Mouse (Mus musculus): Measurements from ENCODE around the gene Fbxo33. TPM values are rescaled to one million over a fixed set of nuclear protein-coding genes. Genes with fewer than 3 reads are reported as not detected.
A peak's percentile ranks its signal among the peaks of the same experiment; 100 is the strongest.
"Not testable (repeated sequence)": the region's sequence is repeated elsewhere in the genome, so short reads cannot be mapped to it uniquely, and the experiment has no call there.

Fbxo33 gene
- polyA plus RNA-seq, 1 experiment from 2014 or later, result 9.3 TPM

DNA sequence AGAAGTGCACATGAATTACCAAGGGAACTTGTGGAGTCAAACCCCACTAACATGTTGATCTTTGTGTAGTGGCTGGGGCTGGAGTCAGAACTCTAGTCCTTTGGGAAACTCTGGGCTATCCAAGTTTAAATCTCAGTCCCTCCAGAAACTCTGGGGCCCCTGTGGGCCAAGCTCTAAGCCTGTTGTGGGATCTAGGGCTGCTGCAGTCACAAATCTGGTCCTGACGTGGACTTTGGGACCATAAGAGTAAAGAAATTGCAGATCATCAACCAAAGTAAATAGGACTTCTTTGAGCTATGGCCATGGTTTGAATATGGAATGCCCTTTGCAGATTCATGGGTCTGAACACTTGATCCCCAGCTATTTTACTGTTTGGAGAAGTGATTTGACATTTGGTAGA, 29.4 kb upstream of the Fbxo33 start:
- Histone ChIP-seq H3K27me3 (ENCODE audit: control insufficient read depth, insufficient read depth, low read length) (no peaks in the 10 kb centered on the region), H3K9me3 (ENCODE audit: control insufficient read depth, low read length) (no peaks in the 10 kb centered on the region), H3K4me1 (replicated peaks; ENCODE audit: control insufficient read depth, insufficient read depth, low read length) (no peaks in the 10 kb centered on the region), H3K4me2 (ENCODE audit: low read depth, low read length, severe bottlenecking) (no peak overlapping the region), H3K9ac (ENCODE audit: low read length) (no peak overlapping the region), H3K4me3 (ENCODE audit: low read depth, low read length) (no peak overlapping the region), H3K27ac (ENCODE audit: low read depth, low read length) (no peak overlapping the region), H3K36me3 (ENCODE audit: control insufficient read depth, insufficient read depth, low read length) (no peaks in the 10 kb centered on the region)
- DNase-seq (ENCODE audit: low spot score), result no peak
- ATAC-seq (replicated peaks; ENCODE audit: low FRiP score), result no peak
- 100% methylated on average over 1 of the region's 1 CpGs for WGBS

GRCm38 (mm10) chr12:59241031-59241430, 21.5 kb upstream of the Fbxo33 start:
- H3K4me3 ChIP-seq (ENCODE audit: low read depth, low read length); H3K27ac ChIP-seq (ENCODE audit: low read depth, low read length); H3K9me3 ChIP-seq (ENCODE audit: control insufficient read depth, low read length); H3K36me3 ChIP-seq (ENCODE audit: control insufficient read depth, insufficient read depth, low read length); H3K4me2 ChIP-seq (ENCODE audit: low read depth, low read length, severe bottlenecking); DNase-seq (ENCODE audit: low spot score); H3K27me3 ChIP-seq (ENCODE audit: control insufficient read depth, insufficient read depth, low read length); H3K4me1 ChIP-seq (replicated peaks; ENCODE audit: control insufficient read depth, insufficient read depth, low read length); ATAC-seq (replicated peaks; ENCODE audit: low FRiP score); H3K9ac ChIP-seq (ENCODE audit: low read length): not testable (repeated sequence)
- 90% methylated on average over 8 of the region's 8 CpGs for WGBS

DNA sequence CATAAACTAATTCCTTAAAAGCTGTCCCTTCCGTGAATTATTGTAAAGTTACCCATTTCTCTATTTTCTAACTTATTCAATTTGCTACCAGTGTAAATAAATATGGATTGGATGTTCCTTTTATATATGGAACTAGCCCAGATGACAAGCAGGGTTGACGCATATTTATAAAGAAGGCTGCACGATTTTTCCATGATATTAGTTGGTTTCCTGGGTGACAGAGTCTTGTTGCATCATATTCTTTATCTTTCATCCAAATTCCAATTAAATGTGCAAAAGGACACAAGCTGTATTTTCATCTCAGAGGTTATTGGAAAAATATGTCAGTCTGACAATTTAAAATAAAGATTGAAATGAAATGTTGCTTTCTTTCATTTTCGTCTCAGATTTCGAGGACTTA, 18.9 kb upstream of the Fbxo33 start:
- no peaks in the 10 kb centered on the region for H3K36me3 ChIP-seq (ENCODE audit: control insufficient read depth, insufficient read depth, low read length)
- H3K27me3 ChIP-seq (ENCODE audit: control insufficient read depth, insufficient read depth, low read length), result no peaks in the 10 kb centered on the region
- H3K9me3 ChIP-seq (ENCODE audit: control insufficient read depth, low read length), result no peaks in the 10 kb centered on the region
- H3K9ac ChIP-seq (ENCODE audit: low read length), result no peak overlapping the region
- DNase-seq (ENCODE audit: low spot score) (no peak), ATAC-seq (replicated peaks; ENCODE audit: low FRiP score) (no peak)
- 91% methylated on average over 5 of the region's 5 CpGs for WGBS
- H3K4me3 ChIP-seq (ENCODE audit: low read depth, low read length), result no peak overlapping the region
- H3K27ac ChIP-seq (ENCODE audit: low read depth, low read length), result no peak overlapping the region
- no peak overlapping the region for H3K4me2 ChIP-seq (ENCODE audit: low read depth, low read length, severe bottlenecking)
- no peaks in the 10 kb centered on the region for H3K4me1 ChIP-seq (replicated peaks; ENCODE audit: control insufficient read depth, insufficient read depth, low read length)

- no peak overlapping the region for H3K4me2 ChIP-seq (ENCODE audit: low read depth, low read length, severe bottlenecking)
- no peak overlapping the region for H3K9ac ChIP-seq (ENCODE audit: low read length)
- H3K27ac ChIP-seq (ENCODE audit: low read depth, low read length), result no peak overlapping the region
- H3K4me3 ChIP-seq (ENCODE audit: low read depth, low read length), result no peak overlapping the region
- H3K4me1 ChIP-seq (replicated peaks; ENCODE audit: control insufficient read depth, insufficient read depth, low read length), result no peaks in the 10 kb centered on the region
- H3K27me3 ChIP-seq (ENCODE audit: control insufficient read depth, insufficient read depth, low read length), result no peaks in the 10 kb centered on the region
- no peaks in the 10 kb centered on the region for H3K9me3 ChIP-seq (ENCODE audit: control insufficient read depth, low read length)
- no peak for ATAC-seq (replicated peaks; ENCODE audit: low FRiP score)
- no peak for DNase-seq (ENCODE audit: low spot score)
- 91% methylated on average over 5 of the region's 5 CpGs for whole genome bisulfite sequencing
- no peaks in the 10 kb centered on the region for H3K36me3 ChIP-seq (ENCODE audit: control insufficient read depth, insufficient read depth, low read length)
Measured at GRCm38 (mm10) chr12:59228401-59228800, 8.9 kb upstream of the Fbxo33 start.

DNA sequence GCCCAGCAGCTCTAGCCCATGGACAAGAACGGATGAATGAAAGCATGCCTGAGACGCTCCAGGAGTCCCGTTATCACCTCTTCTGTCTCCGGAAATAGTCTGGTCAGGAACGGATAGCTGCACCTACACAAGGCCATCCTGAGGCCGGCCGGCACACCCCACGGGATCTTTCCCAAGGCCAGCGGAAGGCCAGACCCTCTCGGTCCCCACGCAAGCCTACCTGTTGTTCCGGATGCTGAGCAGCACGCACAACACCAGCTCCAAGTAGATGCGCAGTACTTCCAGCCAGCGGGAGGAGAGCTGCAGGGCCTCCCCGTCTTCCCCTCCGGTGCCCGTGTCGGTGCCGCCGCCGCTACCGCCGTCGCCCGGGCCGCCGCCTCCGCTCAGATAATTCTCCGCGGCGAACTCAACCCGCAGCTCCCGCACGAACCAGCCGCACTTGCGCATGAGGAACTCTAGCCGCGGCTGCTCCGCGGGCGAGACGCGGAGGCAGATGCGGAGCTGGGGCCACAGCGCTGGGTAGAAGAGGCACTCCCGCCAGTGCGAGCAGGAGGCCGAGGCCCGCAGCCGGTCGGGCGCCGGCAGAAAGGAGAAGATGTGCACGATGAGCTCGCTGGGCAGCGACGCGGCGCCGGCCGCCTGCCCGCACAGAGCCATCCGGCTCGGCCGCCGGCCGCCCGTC, 744 bp downstream of the Fbxo33 start:
- peak overlapping the region; percentile 92 for H3K4me3 ChIP-seq (ENCODE audit: low read depth, low read length)
- peak; percentile 73 for DNase-seq (ENCODE audit: low spot score)
- no peaks in the 10 kb centered on the region for H3K36me3 ChIP-seq (ENCODE audit: control insufficient read depth, insufficient read depth, low read length)
- H3K4me2 ChIP-seq (ENCODE audit: low read depth, low read length, severe bottlenecking), result peak overlapping the region; percentile 78
- H3K27me3 ChIP-seq (ENCODE audit: control insufficient read depth, insufficient read depth, low read length), result no peaks in the 10 kb centered on the region
- 0 out of 2 replicates have a peak, but pooled peaks cover 2% of the 10 kb centered on the region for H3K4me1 ChIP-seq (replicated peaks; ENCODE audit: control insufficient read depth, insufficient read depth, low read length)
- WGBS, result under 1% methylated on average over 68 of the region's 69 CpGs
- H3K9me3 ChIP-seq (ENCODE audit: control insufficient read depth, low read length), result no peaks in the 10 kb centered on the region
- H3K9ac ChIP-seq (ENCODE audit: low read length), result peak overlapping the region; percentile 83
- H3K27ac ChIP-seq (ENCODE audit: low read depth, low read length), result peak overlapping the region; percentile 86
- peak; percentile 2; the same call in 1 of the 2 replicates for ATAC-seq (replicated peaks; ENCODE audit: low FRiP score)

DNA sequence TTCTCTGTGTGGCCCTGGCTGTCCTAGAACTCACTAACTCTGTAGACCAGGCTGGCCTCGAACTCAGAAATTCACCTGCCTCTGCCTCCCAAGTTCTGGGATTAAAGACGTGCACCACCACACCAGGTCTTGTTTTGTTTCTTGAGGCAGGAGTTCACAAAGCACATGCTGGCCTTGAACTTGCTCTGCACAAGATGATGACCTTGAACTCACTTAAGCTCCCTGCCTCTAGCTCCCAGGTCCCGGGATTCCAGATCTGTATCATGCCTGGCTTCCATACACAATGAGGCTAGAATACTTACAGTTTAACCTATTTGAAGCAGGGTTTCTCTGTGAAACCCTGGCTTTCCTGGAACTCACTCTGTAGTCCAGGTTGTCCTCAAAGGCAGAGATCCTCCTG, 2.2 kb downstream of the Fbxo33 start:
- Histone ChIP-seq H3K4me2 (ENCODE audit: low read depth, low read length, severe bottlenecking) (0 out of 2 replicates have a peak overlapping the region, but pooled peaks have one; percentile 15), H3K9me3 (ENCODE audit: control insufficient read depth, low read length) (no peaks in the 10 kb centered on the region), H3K36me3 (ENCODE audit: control insufficient read depth, insufficient read depth, low read length) (no peaks in the 10 kb centered on the region), H3K4me3 (ENCODE audit: low read depth, low read length) (no peak overlapping the region), H3K4me1 (replicated peaks; ENCODE audit: control insufficient read depth, insufficient read depth, low read length) (0 out of 2 replicates have a peak, but pooled peaks cover 2% of the 10 kb centered on the region), H3K27me3 (ENCODE audit: control insufficient read depth, insufficient read depth, low read length) (no peaks in the 10 kb centered on the region), H3K9ac (ENCODE audit: low read length) (no peak overlapping the region), H3K27ac (ENCODE audit: low read depth, low read length) (no peak overlapping the region)
- WGBS, result 84% methylated on average over 3 of the region's 3 CpGs
- no peak for ATAC-seq (replicated peaks; ENCODE audit: low FRiP score)
- no peak for DNase-seq (ENCODE audit: low spot score)

DNA sequence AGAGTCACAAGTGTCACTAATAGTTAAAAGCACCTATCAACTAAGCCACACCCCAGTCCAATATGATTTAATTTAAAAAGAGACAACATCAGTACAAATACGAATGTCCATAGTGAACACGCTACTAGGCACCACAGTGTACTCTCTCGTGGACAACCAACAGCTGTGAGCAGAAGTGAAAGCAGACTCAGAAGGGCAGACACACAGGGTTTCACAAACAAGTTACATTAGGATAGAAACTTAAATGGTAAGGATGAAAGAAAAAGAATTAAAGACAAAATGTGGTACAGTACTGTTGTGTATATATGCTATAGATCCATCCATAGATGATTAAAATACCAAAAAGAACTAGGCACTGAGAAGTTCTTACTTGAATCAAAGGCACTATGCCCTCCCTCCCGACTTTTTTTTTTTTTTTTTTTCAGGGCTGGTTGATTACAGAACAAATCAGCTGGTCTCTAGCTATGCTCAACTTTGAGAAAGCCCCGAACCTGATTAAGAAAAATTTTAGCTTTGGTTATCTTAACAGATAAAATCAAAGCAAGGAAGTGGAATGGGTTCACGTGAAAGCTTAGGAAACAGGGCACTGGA, 2.8 kb downstream of the Fbxo33 start:
- no peak overlapping the region for H3K4me3 ChIP-seq (ENCODE audit: low read depth, low read length)
- 0 out of 2 replicates have a peak, but pooled peaks cover 2% of the 10 kb centered on the region for H3K4me1 ChIP-seq (replicated peaks; ENCODE audit: control insufficient read depth, insufficient read depth, low read length)
- no peak overlapping the region for H3K9ac ChIP-seq (ENCODE audit: low read length)
- no peak overlapping the region for H3K4me2 ChIP-seq (ENCODE audit: low read depth, low read length, severe bottlenecking)
- no peak for ATAC-seq (replicated peaks; ENCODE audit: low FRiP score)
- no peak overlapping the region for H3K27ac ChIP-seq (ENCODE audit: low read depth, low read length)
- no peaks in the 10 kb centered on the region for H3K9me3 ChIP-seq (ENCODE audit: control insufficient read depth, low read length)
- 84% methylated on average over 6 of the region's 6 CpGs for WGBS
- H3K36me3 ChIP-seq (ENCODE audit: control insufficient read depth, insufficient read depth, low read length), result no peaks in the 10 kb centered on the region
- no peak for DNase-seq (ENCODE audit: low spot score)
- H3K27me3 ChIP-seq (ENCODE audit: control insufficient read depth, insufficient read depth, low read length), result no peaks in the 10 kb centered on the region

- ATAC-seq (replicated peaks; ENCODE audit: low FRiP score) (no peak), DNase-seq (ENCODE audit: low spot score) (no peak)
- no peak overlapping the region for H3K9ac ChIP-seq (ENCODE audit: low read length)
- H3K27me3 ChIP-seq (ENCODE audit: control insufficient read depth, insufficient read depth, low read length), result no peaks in the 10 kb centered on the region
- H3K9me3 ChIP-seq (ENCODE audit: control insufficient read depth, low read length), result no peaks in the 10 kb centered on the region
- no peak overlapping the region for H3K4me2 ChIP-seq (ENCODE audit: low read depth, low read length, severe bottlenecking)
- no peaks in the 10 kb centered on the region; the same call in 1 of the 2 replicates for H3K36me3 ChIP-seq (ENCODE audit: control insufficient read depth, insufficient read depth, low read length)
- H3K27ac ChIP-seq (ENCODE audit: low read depth, low read length), result no peak overlapping the region
- H3K4me3 ChIP-seq (ENCODE audit: low read depth, low read length), result no peak overlapping the region
- 0 out of 2 replicates have a peak, but pooled peaks cover 2% of the 10 kb centered on the region for H3K4me1 ChIP-seq (replicated peaks; ENCODE audit: control insufficient read depth, insufficient read depth, low read length)
- 91% methylated on average over 4 of the region's 4 CpGs for WGBS
Measured at GRCm38 (mm10) chr12:59216176-59216575, 3.3 kb downstream of the Fbxo33 start.

DNA sequence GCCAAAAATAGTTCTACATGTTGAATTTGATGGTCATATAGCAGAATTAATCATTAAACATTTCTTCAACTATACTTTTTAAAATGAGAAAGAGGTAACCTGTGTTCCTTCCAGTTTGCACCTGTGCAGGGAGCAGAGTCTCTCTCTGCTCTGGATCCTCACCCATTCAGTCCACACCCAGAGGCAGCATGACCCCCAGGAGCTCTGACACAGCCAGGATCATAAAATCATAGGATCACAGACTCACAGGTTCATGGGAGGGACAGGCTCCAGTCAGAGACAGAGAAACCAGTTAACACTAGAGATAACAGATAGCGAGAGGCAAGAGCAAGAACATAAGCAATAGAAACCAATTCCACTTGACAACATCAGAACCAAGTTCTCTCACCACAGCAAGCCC, 11.7 kb downstream of the Fbxo33 start:
- ATAC-seq (replicated peaks; ENCODE audit: low FRiP score) (no peak), DNase-seq (ENCODE audit: low spot score) (no peak)
- Histone ChIP-seq H3K27ac (ENCODE audit: low read depth, low read length) (no peak overlapping the region), H3K4me2 (ENCODE audit: low read depth, low read length, severe bottlenecking) (no peak overlapping the region), H3K9me3 (ENCODE audit: control insufficient read depth, low read length) (no peaks in the 10 kb centered on the region), H3K9ac (ENCODE audit: low read length) (no peak overlapping the region), H3K36me3 (ENCODE audit: control insufficient read depth, insufficient read depth, low read length) (no peaks in the 10 kb centered on the region; the same call in 1 of the 2 replicates), H3K4me3 (ENCODE audit: low read depth, low read length) (no peak overlapping the region), H3K4me1 (replicated peaks; ENCODE audit: control insufficient read depth, insufficient read depth, low read length) (no peaks in the 10 kb centered on the region), H3K27me3 (ENCODE audit: control insufficient read depth, insufficient read depth, low read length) (no peaks in the 10 kb centered on the region)
- 79% methylated on average over 1 of the region's 1 CpGs for WGBS
